Mouse (Mus musculus): ENCODE results near the gene Gm17349. TPM values are rescaled to one million over a fixed set of nuclear protein-coding genes. Genes with fewer than 3 reads are reported as not detected.
"Not testable (repeated sequence)": the region's sequence is repeated elsewhere in the genome, so short reads cannot be mapped to it uniquely, and the experiment has no call there.

The Gm17349 gene
- not detected in 2 replicates for polyA plus RNA-seq (2016; fragmentation: Nextera tagmentation; extraction: Ambion mirVana)

DNA sequence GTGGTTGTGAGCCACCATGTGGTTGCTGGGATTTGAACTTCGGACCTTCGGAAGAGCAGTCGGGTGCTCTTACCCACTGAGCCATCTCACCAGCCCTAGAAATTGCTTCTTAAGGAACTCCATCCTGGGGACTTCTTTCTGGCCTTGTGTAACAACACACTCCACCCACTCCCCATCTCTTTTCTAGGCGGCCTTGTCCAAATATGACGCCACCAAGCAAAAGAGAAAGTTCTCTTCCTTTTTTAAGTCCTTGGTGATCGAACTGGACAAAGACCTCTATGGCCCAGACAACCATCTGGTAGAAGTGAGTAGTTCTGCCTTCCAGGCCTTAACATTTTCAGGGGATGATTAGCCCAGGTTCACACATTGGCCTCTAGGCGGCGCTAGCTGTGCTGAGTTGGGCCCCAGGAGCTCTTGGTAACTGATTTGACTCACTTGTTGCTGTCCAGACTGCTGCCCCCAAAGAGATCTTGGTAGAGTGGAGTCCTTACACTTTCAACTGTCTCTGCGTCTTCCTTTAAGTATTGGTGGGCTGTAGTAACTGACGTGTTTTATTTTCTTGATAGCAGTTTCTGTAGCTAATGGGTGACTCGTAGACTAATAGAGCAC is at the start of gene Gm17349:
Gene Gm17349, minus strand, starts transcription at position 51 of the 609 bp plus-strand sequence.
- 70% methylated on average over 11 of the region's 11 CpGs for WGBS
- H3K9me3 ChIP-seq (replicated peaks), result no peaks in the 10 kb centered on the region
- no peak within 1 kb of the TSS for H3K4me3 ChIP-seq
- H3K27me3 ChIP-seq (ENCODE audit: low read depth, poor library complexity, severe bottlenecking), result no peaks in the 10 kb centered on the region
- peak within 1 kb of the TSS; percentile 12; the same call in 1 of the 2 replicates for H3K27ac ChIP-seq
- peak; percentile 66 for DNase-seq (ENCODE audit: low spot score)
- peaks cover 73% of the 10 kb centered on the region for H3K36me3 ChIP-seq
- H3K4me1 ChIP-seq, result peaks cover 25% of the 10 kb centered on the region

DNA sequence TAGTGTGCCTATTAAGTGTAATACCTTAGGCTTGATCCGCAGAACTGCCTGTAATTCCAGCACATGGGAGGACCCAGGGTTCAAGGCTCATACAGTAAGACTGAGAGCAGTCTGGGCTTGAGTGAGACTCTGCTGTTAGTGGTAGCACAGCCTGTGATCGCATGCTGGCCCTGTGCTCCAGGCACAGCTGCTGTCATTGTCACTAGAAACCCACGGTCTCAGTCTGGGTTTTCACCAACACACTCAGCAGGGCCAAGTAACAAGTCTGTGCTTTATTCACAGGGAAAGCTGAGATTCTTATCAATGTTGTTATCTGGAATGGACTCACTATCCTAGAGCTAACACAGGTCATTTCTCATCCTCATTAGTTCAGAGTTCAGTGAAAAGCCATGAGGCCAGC is 48.9 kb upstream of the Gm17349 start:
- H3K27ac ChIP-seq, result no peak overlapping the region
- H3K27me3 ChIP-seq (ENCODE audit: low read depth, poor library complexity, severe bottlenecking), result no peaks in the 10 kb centered on the region
- H3K4me1 ChIP-seq, result no peaks in the 10 kb centered on the region
- H3K4me3 ChIP-seq, result no peak overlapping the region
- no peak for DNase-seq (ENCODE audit: low spot score)
- 79% methylated on average over 3 of the region's 3 CpGs for WGBS
- H3K36me3 ChIP-seq, result peaks cover 27% of the 10 kb centered on the region
- H3K9me3 ChIP-seq (replicated peaks), result no peaks in the 10 kb centered on the region

- 95% methylated on average over 4 of the region's 4 CpGs for WGBS
- Histone ChIP-seq H3K27me3 (ENCODE audit: low read depth, poor library complexity, severe bottlenecking) (no peaks in the 10 kb centered on the region), H3K4me1 (no peaks in the 10 kb centered on the region)
These were observed 34.9 kb upstream of the Gm17349 start for GRCm38 (mm10) chr15:99740229-99740628.

GRCm38 (mm10) chr15:99736675-99737074 is 31.4 kb upstream of the Gm17349 start:
- WGBS, result 95% methylated on average over 11 of the region's 11 CpGs
- H3K36me3 ChIP-seq, result peaks cover 100% of the 10 kb centered on the region
- H3K4me1 ChIP-seq, result no peaks in the 10 kb centered on the region
- no peaks in the 10 kb centered on the region for H3K9me3 ChIP-seq (replicated peaks)
- H3K27ac ChIP-seq, result no peak overlapping the region
- DNase-seq (ENCODE audit: low spot score), result no peak
- H3K4me3 ChIP-seq, result no peak overlapping the region
- no peaks in the 10 kb centered on the region for H3K27me3 ChIP-seq (ENCODE audit: low read depth, poor library complexity, severe bottlenecking)

More at GRCm38 (mm10) chr15:99740229-99740628, 34.9 kb upstream of the Gm17349 start:
- Histone ChIP-seq H3K4me3 (no peak overlapping the region), H3K27ac (no peak overlapping the region), H3K9me3 (replicated peaks) (no peaks in the 10 kb centered on the region), H3K36me3 (peaks cover 99% of the 10 kb centered on the region)
- DNase-seq (ENCODE audit: low spot score), result no peak

DNA sequence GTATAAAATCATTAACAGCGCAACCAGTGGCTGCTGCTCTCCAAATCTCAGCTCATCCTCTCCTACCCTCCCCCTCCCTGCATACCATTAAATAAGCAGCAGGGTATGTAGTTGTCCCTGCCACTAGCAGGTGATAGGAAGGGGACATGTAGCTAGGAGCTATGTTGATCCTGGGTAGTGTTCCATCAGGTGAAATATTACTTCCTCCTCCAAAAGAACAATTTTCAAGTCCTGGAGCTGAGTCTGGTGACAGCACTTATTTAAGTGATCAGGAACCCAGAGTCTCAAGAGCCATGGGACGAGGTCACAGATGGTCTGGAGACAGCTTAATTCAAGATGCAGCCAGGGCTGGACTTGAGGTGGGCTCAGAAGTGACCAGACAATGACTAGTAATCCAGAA is 30.3 kb upstream of the Gm17349 start:
- Histone ChIP-seq H3K27ac (no peak overlapping the region), H3K36me3 (peaks cover 98% of the 10 kb centered on the region), H3K9me3 (replicated peaks) (no peaks in the 10 kb centered on the region), H3K4me1 (no peaks in the 10 kb centered on the region), H3K4me3 (no peak overlapping the region), H3K27me3 (ENCODE audit: low read depth, poor library complexity, severe bottlenecking) (no peaks in the 10 kb centered on the region)
- no peak for DNase-seq (ENCODE audit: low spot score)
- WGBS, result 87% methylated on average over 2 of the region's 2 CpGs

DNA sequence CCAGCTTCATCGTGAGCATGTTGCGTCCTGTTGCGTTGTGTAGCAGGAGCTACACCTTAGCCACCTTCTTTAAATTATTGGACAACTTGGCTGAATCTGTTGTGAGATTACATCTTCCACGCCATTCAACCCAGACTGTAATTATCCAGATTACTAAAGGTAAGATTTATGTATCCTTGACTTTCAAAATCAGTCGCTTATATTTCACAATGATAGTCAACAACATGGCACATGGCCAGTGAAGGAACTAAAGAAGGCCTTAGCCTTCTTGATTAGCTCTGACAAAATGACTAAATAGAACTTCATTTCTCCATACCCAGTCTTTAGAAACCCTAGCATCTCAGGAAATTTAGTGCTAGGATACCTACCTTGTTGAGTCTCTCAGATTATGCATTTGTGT is 27.9 kb upstream of the Gm17349 start:
- Histone ChIP-seq H3K9me3 (replicated peaks) (no peaks in the 10 kb centered on the region; the same call in 1 of the 2 replicates), H3K27ac (no peak overlapping the region), H3K27me3 (ENCODE audit: low read depth, poor library complexity, severe bottlenecking) (no peaks in the 10 kb centered on the region), H3K36me3 (peaks cover 96% of the 10 kb centered on the region), H3K4me3 (no peak overlapping the region), H3K4me1 (no peaks in the 10 kb centered on the region)
- no peak for DNase-seq (ENCODE audit: low spot score)
- WGBS, result 93% methylated on average over 5 of the region's 5 CpGs

- Histone ChIP-seq H3K4me3 (no peak overlapping the region), H3K27ac (no peak overlapping the region), H3K36me3 (peaks cover 90% of the 10 kb centered on the region), H3K27me3 (ENCODE audit: low read depth, poor library complexity, severe bottlenecking) (no peaks in the 10 kb centered on the region), H3K4me1 (peaks cover 1% of the 10 kb centered on the region; the same call in 1 of the 2 replicates), H3K9me3 (replicated peaks) (no peaks in the 10 kb centered on the region; the same call in 1 of the 2 replicates)
- 91% methylated on average over 3 of the region's 3 CpGs for WGBS
- DNase-seq (ENCODE audit: low spot score), result no peak
These were observed 26.4 kb upstream of the Gm17349 start for GRCm38 (mm10) chr15:99731678-99732077.

DNA sequence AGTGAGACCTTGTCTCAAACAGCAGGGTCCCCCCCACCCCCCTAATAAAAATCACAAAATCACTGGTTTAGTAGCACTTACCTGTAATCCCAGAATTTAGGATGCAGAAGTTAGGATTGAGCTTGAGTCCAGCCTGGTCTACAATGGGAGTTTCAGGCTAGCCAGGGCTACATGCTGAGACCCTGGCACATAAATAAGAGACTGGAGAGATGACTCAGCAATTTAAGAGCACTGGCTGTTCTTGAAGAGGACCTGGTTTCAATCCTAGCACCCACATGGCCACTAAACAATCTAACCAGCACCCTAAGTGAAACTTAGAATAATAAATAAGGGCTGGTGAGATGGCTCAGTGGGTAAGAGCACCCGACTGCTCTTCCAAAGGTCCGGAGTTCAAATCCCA is 25.9 kb upstream of the Gm17349 start:
- WGBS, result 91% methylated on average over 2 of the region's 2 CpGs
- H3K4me1 ChIP-seq, result peaks cover 6% of the 10 kb centered on the region; the same call in 1 of the 2 replicates
- H3K27ac ChIP-seq, result no peak overlapping the region
- peaks cover 85% of the 10 kb centered on the region for H3K36me3 ChIP-seq
- H3K9me3 ChIP-seq (replicated peaks), result no peaks in the 10 kb centered on the region; the same call in 1 of the 2 replicates
- no peaks in the 10 kb centered on the region for H3K27me3 ChIP-seq (ENCODE audit: low read depth, poor library complexity, severe bottlenecking)
- no peak for DNase-seq (ENCODE audit: low spot score)
- H3K4me3 ChIP-seq, result no peak overlapping the region

GRCm38 (mm10) chr15:99729056-99729783 is 23.9 kb upstream of the Gm17349 start:
- 95% methylated on average over 4 of the region's 4 CpGs for WGBS
- H3K9me3 ChIP-seq (replicated peaks), result no peaks in the 10 kb centered on the region; the same call in 1 of the 2 replicates
- peaks cover 66% of the 10 kb centered on the region for H3K36me3 ChIP-seq

DNA sequence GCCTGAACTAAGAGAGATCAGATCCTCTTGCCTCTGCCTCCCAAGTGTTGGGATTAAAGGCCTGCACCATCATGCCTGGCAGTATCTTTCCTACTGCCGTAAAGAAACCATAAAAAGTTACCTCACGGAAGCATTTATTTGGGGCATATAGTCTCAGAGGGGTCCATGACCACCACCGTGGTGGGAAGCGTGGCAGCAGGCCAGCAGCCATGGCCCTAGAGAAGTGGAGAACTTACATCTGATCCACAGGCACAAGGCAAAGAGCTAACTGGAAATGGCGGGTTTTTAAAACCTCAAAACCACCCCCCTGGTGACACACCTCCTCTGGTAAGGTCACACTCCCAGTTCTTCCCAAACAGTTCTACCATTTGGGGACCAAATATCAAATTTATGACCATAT is 22.9 kb upstream of the Gm17349 start:
- DNase-seq (ENCODE audit: low spot score), result no peak
- H3K27me3 ChIP-seq (ENCODE audit: low read depth, poor library complexity, severe bottlenecking), result no peaks in the 10 kb centered on the region
- WGBS, result 94% methylated on average over 5 of the region's 5 CpGs
- H3K36me3 ChIP-seq, result peaks cover 59% of the 10 kb centered on the region
- no peaks in the 10 kb centered on the region; the same call in 1 of the 2 replicates for H3K9me3 ChIP-seq (replicated peaks)
- no peak overlapping the region for H3K27ac ChIP-seq
- no peak overlapping the region for H3K4me3 ChIP-seq
- H3K4me1 ChIP-seq, result peaks cover 26% of the 10 kb centered on the region

More at GRCm38 (mm10) chr15:99729056-99729783, 23.9 kb upstream of the Gm17349 start:
- Histone ChIP-seq H3K27me3 (ENCODE audit: low read depth, poor library complexity, severe bottlenecking) (no peaks in the 10 kb centered on the region), H3K4me3 (no peak overlapping the region), H3K27ac (no peak overlapping the region), H3K4me1 (peaks cover 16% of the 10 kb centered on the region)
- DNase-seq (ENCODE audit: low spot score), result no peak

DNA sequence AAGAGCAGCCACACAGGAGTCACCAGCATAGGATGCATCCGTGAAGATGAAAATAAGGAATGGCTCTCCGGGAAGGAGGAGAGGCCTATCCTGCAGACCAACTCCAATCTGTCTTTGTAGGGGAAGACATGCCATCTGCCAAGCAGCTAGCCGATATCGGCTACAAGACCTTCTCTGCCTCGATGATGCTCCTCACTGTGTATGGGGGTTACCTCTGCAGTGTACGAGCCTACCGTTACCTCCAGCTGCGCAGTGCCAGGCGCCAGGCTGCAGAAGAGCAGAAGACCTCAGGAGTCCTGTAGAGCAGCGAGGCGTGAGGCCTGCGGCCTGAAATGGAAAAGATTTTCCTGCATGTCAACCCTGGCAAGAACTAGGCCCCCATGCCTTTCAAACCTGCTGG is 22.2 kb upstream of the Gm17349 start:
- Histone ChIP-seq H3K9me3 (replicated peaks) (no peaks in the 10 kb centered on the region; the same call in 1 of the 2 replicates), H3K36me3 (peaks cover 58% of the 10 kb centered on the region), H3K4me3 (no peak overlapping the region), H3K27me3 (ENCODE audit: low read depth, poor library complexity, severe bottlenecking) (no peaks in the 10 kb centered on the region), H3K27ac (no peak overlapping the region), H3K4me1 (peaks cover 31% of the 10 kb centered on the region)
- no peak for DNase-seq (ENCODE audit: low spot score)
- WGBS, result 95% methylated on average over 12 of the region's 12 CpGs

DNA sequence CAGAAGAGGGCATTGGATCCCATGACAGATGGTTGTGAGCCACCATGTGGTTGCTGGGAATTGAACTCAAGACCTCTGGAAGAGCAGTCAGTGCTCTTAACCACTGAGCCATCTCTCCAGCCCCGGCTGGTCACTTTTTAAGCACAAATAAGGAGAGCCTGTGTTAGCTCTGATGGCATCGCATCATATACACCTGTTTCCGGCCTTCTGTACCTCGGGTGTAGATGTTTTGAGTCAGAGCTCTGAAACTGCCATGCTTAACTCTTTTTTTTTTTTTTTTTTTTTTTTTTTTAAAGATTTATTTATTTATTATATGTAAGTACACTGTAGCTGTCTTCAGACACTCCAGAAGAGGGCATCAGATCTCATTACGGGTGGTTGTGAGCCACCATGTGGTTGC is 21.7 kb upstream of the Gm17349 start:
- peaks cover 31% of the 10 kb centered on the region for H3K4me1 ChIP-seq
- H3K9me3 ChIP-seq (replicated peaks); H3K27ac ChIP-seq; H3K4me3 ChIP-seq; H3K27me3 ChIP-seq (ENCODE audit: low read depth, poor library complexity, severe bottlenecking); DNase-seq (ENCODE audit: low spot score): not testable (repeated sequence)
- WGBS, result 91% methylated on average over 5 of the region's 5 CpGs
- peaks cover 58% of the 10 kb centered on the region for H3K36me3 ChIP-seq

DNA sequence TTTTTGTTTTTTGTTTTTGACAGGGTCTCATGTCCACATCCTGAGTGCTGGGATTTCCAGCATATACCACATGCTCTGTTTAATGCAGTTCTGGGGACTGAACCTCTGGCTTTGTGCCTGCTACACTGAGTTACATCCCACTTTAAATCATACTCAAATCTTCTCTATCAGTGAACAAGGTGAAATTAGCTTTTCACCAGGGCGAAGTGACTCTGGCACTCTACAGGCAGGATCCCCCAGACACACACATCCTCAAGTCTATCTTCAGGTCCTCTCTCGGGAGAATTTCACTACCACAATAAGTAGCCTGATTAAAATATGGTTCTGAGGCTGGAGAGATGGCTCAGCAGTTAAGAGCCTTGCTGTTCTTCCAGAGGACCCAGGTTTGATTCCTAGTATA is 21.3 kb upstream of the Gm17349 start:
- Histone ChIP-seq H3K27me3 (ENCODE audit: low read depth, poor library complexity, severe bottlenecking) (no peaks in the 10 kb centered on the region), H3K4me3 (peak overlapping the region; percentile 85), H3K9me3 (replicated peaks) (no peaks in the 10 kb centered on the region; the same call in 1 of the 2 replicates), H3K27ac (no peak overlapping the region), H3K36me3 (peaks cover 57% of the 10 kb centered on the region), H3K4me1 (peaks cover 31% of the 10 kb centered on the region)
- DNase-seq (ENCODE audit: low spot score), result no peak
- 84% methylated on average over 2 of the region's 2 CpGs for WGBS

All from limb, embryonic 10.5 days (tissue).